Comparison of ENCODE assay signal across 11 mouse cellular contexts in the genomic region with DNA sequence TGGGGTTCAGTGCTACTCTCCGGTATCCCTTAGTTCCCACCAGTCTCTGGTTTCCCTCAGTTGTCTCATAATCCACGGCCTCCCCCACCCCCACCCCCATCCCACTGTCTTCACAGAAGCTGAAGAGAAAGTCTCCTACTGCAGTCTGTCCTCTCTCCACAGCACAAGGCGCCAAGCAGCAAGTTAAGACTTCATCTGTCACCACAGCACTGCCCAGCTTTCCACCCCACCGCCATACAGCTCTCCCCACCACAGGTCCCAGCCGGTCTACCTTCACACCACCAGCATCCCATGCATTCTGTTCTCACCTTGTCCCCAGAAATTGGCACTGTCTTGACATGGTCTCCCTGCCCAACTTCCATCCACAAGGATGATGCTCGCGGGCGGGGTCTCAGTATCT. TPM values are rescaled to one million over a fixed set of nuclear protein-coding genes. Genes with fewer than 3 reads are reported as not detected.
DNase-seq lines count a peak whose midpoint lies in the region; ATAC-seq and TF ChIP-seq lines count a peak whose summit lies in the region.
"Had no signal": no experiment of that assay in that cellular context is flagged by ENCODE, and none has a peak within 500 bp of the region (broad histone marks: within the 10 kb centered on the region; RNA-seq: fewer than 3 reads in every experiment).

No protein-coding gene starts in this region.

- no peak for ATAC-seq in liver, embryonic 14.5 days (ENCODE audit: insufficient read depth)

- TF ChIP-seq CTCF in E14TG2a.4 (conservative IDR thresholded peaks at IDR 0.05; ENCODE audit: low read length), result no peak
- TF ChIP-seq CTCF in liver, embryonic 14.5 days (IDR thresholded peaks at IDR 0.05; ENCODE audit: low read depth), result no peak

- peaks cover 50% of the 10 kb centered on the region for H3K27me3 ChIP-seq in heart, embryonic 10.5 days (ENCODE audit: insufficient read depth, poor library complexity, severe bottlenecking)
- H3K27me3 ChIP-seq in E14TG2a.4 (ENCODE audit: insufficient read depth, low read length), result peaks cover 76% of the 10 kb centered on the region
- H3K27me3 ChIP-seq in hindbrain, embryonic 10.5 days (ENCODE audit: insufficient read depth, poor library complexity, severe bottlenecking), result peaks cover 75% of the 10 kb centered on the region
- H3K27me3 ChIP-seq in liver, embryonic 14.5 days (ENCODE audit: control insufficient read depth, insufficient read depth, low read length), result peaks cover 29% of the 10 kb centered on the region

- no peak for DNase-seq in heart, embryonic 10.5 days (ENCODE audit: low spot score)
- no peak for DNase-seq in heart, postnatal 10 days
- DNase-seq in hindbrain, embryonic 10.5 days (ENCODE audit: low spot score), result no peak
- no peak for DNase-seq in liver, embryonic 14.5 days (ENCODE audit: low read depth in 3 of 3, low spot score in 3 of 3)
- DNase-seq in retina, postnatal 1 day, result no peak
- no peak for DNase-seq in embryo, embryonic 9.5 days (ENCODE audit: extremely low spot score)
- DNase-seq in layer of hippocampus, postnatal 25 days (ENCODE audit: extremely low spot score in 1 of 2, low spot score in 1 of 2), result no peak
- DNase-seq: cerebellum, adult 11-12 months had no signal

- H3K9ac ChIP-seq in liver, embryonic 14.5 days (replicated peaks), result no peak overlapping the region

- peaks cover 41% of the 10 kb centered on the region for H3K4me1 ChIP-seq in heart, embryonic 10.5 days
- H3K4me1 ChIP-seq in E14TG2a.4 (replicated peaks; ENCODE audit: low read depth, low read length), result peaks cover 28% of the 10 kb centered on the region
- peaks cover 31% of the 10 kb centered on the region for H3K4me1 ChIP-seq in hindbrain, embryonic 10.5 days (replicated peaks)
- H3K4me1 ChIP-seq in liver, embryonic 14.5 days (replicated peaks; ENCODE audit: control insufficient read depth in 2 of 2, insufficient read depth in 2 of 2, low read length in 1 of 2), result no peaks in the 10 kb centered on the region

- TF ChIP-seq EP300 in liver, embryonic 14.5 days (IDR thresholded peaks at IDR 0.05; ENCODE audit: low read depth), result no peak

- intact Hi-C loops in heart, postnatal 10 days (cut with DNase I), result no loop called here

- H3K4me2 ChIP-seq in liver, embryonic 14.5 days (ENCODE audit: low read depth), result peak overlapping the region; percentile 56

- no peaks in the 10 kb centered on the region for H3K9me3 ChIP-seq in heart, embryonic 10.5 days
- no peaks in the 10 kb centered on the region for H3K9me3 ChIP-seq in E14TG2a.4 (ENCODE audit: low read length)
- H3K9me3 ChIP-seq in hindbrain, embryonic 10.5 days, result no peaks in the 10 kb centered on the region
- H3K9me3 ChIP-seq in liver, embryonic 14.5 days (ENCODE audit: control insufficient read depth, low read length), result no peaks in the 10 kb centered on the region

- WGBS in heart, embryonic 10.5 days, result 21% methylated on average over 8 of the region's 8 CpGs
- 27% methylated on average over 8 of the region's 8 CpGs for WGBS in hindbrain, embryonic 10.5 days
- WGBS in liver, embryonic 14.5 days (ENCODE audit: insufficient replicate concordance), result 21% methylated on average over 8 of the region's 8 CpGs

- peak overlapping the region; percentile 89 for H3K27ac ChIP-seq in heart, embryonic 10.5 days
- 0 out of 2 replicates have a peak overlapping the region, but pooled peaks have one; percentile 85 for H3K27ac ChIP-seq in hindbrain, embryonic 10.5 days
- no peak overlapping the region for H3K27ac ChIP-seq in liver, embryonic 14.5 days

- peaks cover 7% of the 10 kb centered on the region; the same call in 1 of the 2 replicates for H3K36me3 ChIP-seq in heart, embryonic 10.5 days
- no peaks in the 10 kb centered on the region for H3K36me3 ChIP-seq in E14TG2a.4 (ENCODE audit: insufficient read depth, low read length)
- no peaks in the 10 kb centered on the region for H3K36me3 ChIP-seq in hindbrain, embryonic 10.5 days
- H3K36me3 ChIP-seq in liver, embryonic 14.5 days (replicated peaks; ENCODE audit: control insufficient read depth, insufficient read depth, low read depth), result no peaks in the 10 kb centered on the region

- peak overlapping the region; percentile 77 for H3K4me3 ChIP-seq in heart, embryonic 10.5 days
- H3K4me3 ChIP-seq in E14TG2a.4 (replicated peaks; ENCODE audit: low read length), result peak overlapping the region; percentile 79
- H3K4me3 ChIP-seq in hindbrain, embryonic 10.5 days, result peak overlapping the region; percentile 59
- no peak overlapping the region; a peak in 1 of 4 replicates for H3K4me3 ChIP-seq in liver, embryonic 14.5 days (ENCODE audit: insufficient read depth in 1 of 2, low read depth in 2 of 2, low read length in 2 of 2)

RNA-seq across cellular contexts. Expression of gene Kcp, which starts 0.9 kb away (rescaled TPM):
- polyA plus RNA-seq in heart, embryonic 10.5 days (2016; fragmentation: Nextera tagmentation; extraction: Ambion mirVana), result 13.8 and 23.3 TPM in 2 replicates
- total RNA-seq in heart, postnatal 10 days (2021), result 10 to 100 TPM; 18.9 to 19.9 TPM
- polyA plus RNA-seq in hindbrain, embryonic 10.5 days (2016; fragmentation: Nextera tagmentation; extraction: Ambion mirVana), result 13.5 TPM in 2 replicates
- 2.0 and 2.6 TPM in 2 replicates for polyA plus RNA-seq in liver, embryonic 14.5 days (2012; rRNA removed)
- polyA plus RNA-seq in liver, embryonic 14.5 days (2014; fragmentation: Nextera tagmentation; extraction: Ambion mirVana), result 0.67 and 1.2 TPM in 2 replicates
- 1 to 10 TPM; 2.1 to 3.0 TPM for total RNA-seq in layer of hippocampus, postnatal 25 days (2021)

RNA-seq across cellular contexts. Expression of gene Irf5, which starts 19.6 kb away (rescaled TPM):
- 22.1 and 24.9 TPM in 2 replicates for polyA plus RNA-seq in heart, embryonic 10.5 days (2016; fragmentation: Nextera tagmentation; extraction: Ambion mirVana)
- 1 to 10 TPM; 3.4 to 4.7 TPM for total RNA-seq in heart, postnatal 10 days (2021)
- 2.8 and 3.1 TPM in 2 replicates for polyA plus RNA-seq in hindbrain, embryonic 10.5 days (2016; fragmentation: Nextera tagmentation; extraction: Ambion mirVana)
- 5.7 and 6.4 TPM in 2 replicates for polyA plus RNA-seq in liver, embryonic 14.5 days (2012; rRNA removed)
- polyA plus RNA-seq in liver, embryonic 14.5 days (2014; fragmentation: Nextera tagmentation; extraction: Ambion mirVana), result 5.5 and 6.8 TPM in 2 replicates
- total RNA-seq in layer of hippocampus, postnatal 25 days (2021), result 1 to 10 TPM; 3.4 to 4.0 TPM

RNA-seq across cellular contexts. Expression of gene Atp6v1fnb, which starts 35.6 kb away (rescaled TPM):
- not detected in 2 replicates for polyA plus RNA-seq in heart, embryonic 10.5 days (2016; fragmentation: Nextera tagmentation; extraction: Ambion mirVana)
- not detected for total RNA-seq in heart, postnatal 10 days (2021)
- not detected in 2 replicates for polyA plus RNA-seq in hindbrain, embryonic 10.5 days (2016; fragmentation: Nextera tagmentation; extraction: Ambion mirVana)
- 0.11 TPM in 1 of 2 replicates, not detected in the other for polyA plus RNA-seq in liver, embryonic 14.5 days (2012; rRNA removed)
- not detected in 2 replicates for polyA plus RNA-seq in liver, embryonic 14.5 days (2014; fragmentation: Nextera tagmentation; extraction: Ambion mirVana)
- under 1 TPM in 1 of 2 experiments, not detected in 1; 0.59 TPM for total RNA-seq in layer of hippocampus, postnatal 25 days (2021)
- total RNA-seq: gastrocnemius, adult 8-10 months; liver, adult 2 months had no signal
- polyA plus RNA-seq: liver, adult 2 months had no signal

RNA-seq across cellular contexts. Expression of gene Atp6v1f, which starts 39.3 kb away (rescaled TPM):
- 214 and 228 TPM in 2 replicates for polyA plus RNA-seq in heart, embryonic 10.5 days (2016; fragmentation: Nextera tagmentation; extraction: Ambion mirVana)
- total RNA-seq in heart, postnatal 10 days (2021), result 100 to 1,000 TPM; 118 to 124 TPM
- polyA plus RNA-seq in hindbrain, embryonic 10.5 days (2016; fragmentation: Nextera tagmentation; extraction: Ambion mirVana), result 226 and 252 TPM in 2 replicates
- polyA plus RNA-seq in liver, embryonic 14.5 days (2012; rRNA removed), result 107 and 111 TPM in 2 replicates
- 137 and 139 TPM in 2 replicates for polyA plus RNA-seq in liver, embryonic 14.5 days (2014; fragmentation: Nextera tagmentation; extraction: Ambion mirVana)
- total RNA-seq in layer of hippocampus, postnatal 25 days (2021), result 100 to 1,000 TPM; 241 to 263 TPM

Comparison
In these comparisons a context has a peak if more than half of its experiments do, and no peak if none do; other contexts are left out.
1. H3K4me3 ChIP-seq: peak in heart, embryonic 10.5 days (single experiment), E14TG2a.4 (single experiment) and hindbrain, embryonic 10.5 days (single experiment); none in liver, embryonic 14.5 days (0 of 2).